Mouse (Mus musculus): ENCODE data around the gene Cd109. TPM values are rescaled to one million over a fixed set of nuclear protein-coding genes. Genes with fewer than 3 reads are reported as not detected.

The Cd109 gene
- polyA plus RNA-seq, 1 experiment from 2014 or later, result 6.1 TPM

DNA sequence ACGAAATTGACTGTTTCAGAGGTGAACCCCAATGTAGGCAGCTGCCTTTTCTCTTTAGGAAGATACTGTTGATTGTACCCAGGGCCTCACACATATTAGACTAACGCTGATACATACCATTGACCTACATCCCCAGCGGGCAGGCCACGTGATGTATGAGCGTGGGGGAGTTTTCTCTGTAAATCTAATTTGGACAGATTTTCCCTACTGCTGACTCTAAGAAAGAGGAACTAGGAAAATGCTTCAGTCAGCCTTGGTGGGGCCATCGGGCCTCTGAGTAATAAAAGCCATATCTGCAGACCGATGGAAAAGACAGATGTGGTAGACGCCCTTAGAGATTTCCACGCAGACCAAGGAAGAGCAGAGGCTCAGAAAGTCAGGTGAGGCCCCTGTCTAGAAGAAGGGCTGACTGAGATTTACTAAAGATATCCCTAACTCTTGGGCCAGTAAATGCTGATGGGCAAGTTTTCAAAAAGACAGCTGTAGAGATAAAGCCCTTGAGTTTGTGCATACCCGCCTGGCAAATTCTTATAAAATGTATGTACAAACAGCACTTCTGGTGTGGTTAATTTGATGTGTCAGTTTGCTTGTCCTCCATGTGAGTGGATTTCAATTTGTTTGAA lies 26.8 kb upstream of the Cd109 start:
- no peaks in the 10 kb centered on the region for H3K9me3 ChIP-seq (ENCODE audit: control insufficient read depth, low read length)
- peak overlapping the region in 1 of 2 experiments; percentile 38; a peak in 2 of 4 replicates for H3K27ac ChIP-seq (replicated peaks in 1 of 2; ENCODE audit: control insufficient read depth in 1 of 2, insufficient read depth in 1 of 2, low read depth in 2 of 2, low read length in 2 of 2)
- no peaks in the 10 kb centered on the region for H3K27me3 ChIP-seq (ENCODE audit: control insufficient read depth, insufficient read depth, low read length)
- H3K4me2 ChIP-seq (ENCODE audit: low read length), result peak overlapping the region; percentile 74
- no peaks in the 10 kb centered on the region; a peak in 1 of 4 replicates for H3K4me1 ChIP-seq (ENCODE audit: control insufficient read depth in 2 of 2, insufficient read depth in 2 of 2, low read length in 2 of 2)
- no peaks in the 10 kb centered on the region for H3K36me3 ChIP-seq (ENCODE audit: control insufficient read depth, insufficient read depth, low read length)
- H3K4me3 ChIP-seq (ENCODE audit: control insufficient read depth in 1 of 2, insufficient read depth in 1 of 2, low read depth in 1 of 2, low read length in 2 of 2), result peak overlapping the region; percentile 69 to 87; a peak in 3 of 4 replicates
- WGBS, result 80% methylated on average over 10 of the region's 10 CpGs
- H3K9ac ChIP-seq (ENCODE audit: low read length), result peak overlapping the region; percentile 54
- ATAC-seq (ENCODE audit: insufficient number of reproducible peaks, insufficient read depth, low FRiP score, low read depth), result no peak

- no peak overlapping the region for H3K9ac ChIP-seq (ENCODE audit: low read length)
Observed at GRCm38 (mm10) chr9:78590471-78590870, 24.9 kb upstream of the Cd109 start.

DNA sequence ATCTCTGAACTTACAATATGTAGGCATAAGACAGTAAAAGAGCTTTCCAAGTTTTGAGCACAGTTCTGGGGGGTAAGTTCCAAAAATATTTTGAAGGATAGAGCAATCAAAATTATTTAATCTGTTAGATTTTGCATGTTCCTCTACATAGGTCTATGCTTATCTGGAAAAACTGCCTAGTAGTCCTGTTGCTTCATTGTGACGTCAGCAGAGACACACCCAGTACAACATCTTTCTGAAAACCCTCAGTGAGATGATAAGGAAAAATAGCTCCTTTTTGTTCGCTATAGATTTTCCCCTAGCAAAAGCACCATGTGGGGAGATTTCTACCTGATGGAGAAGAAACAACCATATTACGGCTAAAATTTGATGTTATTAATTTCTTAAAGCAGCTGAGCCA lies 20.1 kb upstream of the Cd109 start:
- H3K9me3 ChIP-seq (ENCODE audit: control insufficient read depth, low read length), result no peaks in the 10 kb centered on the region
- no peaks in the 10 kb centered on the region for H3K36me3 ChIP-seq (ENCODE audit: control insufficient read depth, insufficient read depth, low read length)
- no peak overlapping the region for H3K4me2 ChIP-seq (ENCODE audit: low read length)
- no peak for ATAC-seq (ENCODE audit: insufficient number of reproducible peaks, insufficient read depth, low FRiP score, low read depth)
- no peak overlapping the region for H3K4me3 ChIP-seq (ENCODE audit: control insufficient read depth in 1 of 2, insufficient read depth in 1 of 2, low read depth in 1 of 2, low read length in 2 of 2)
- H3K27me3 ChIP-seq (ENCODE audit: control insufficient read depth, insufficient read depth, low read length), result no peaks in the 10 kb centered on the region
- no peaks in the 10 kb centered on the region for H3K4me1 ChIP-seq (ENCODE audit: control insufficient read depth in 2 of 2, insufficient read depth in 2 of 2, low read length in 2 of 2)
- 72% methylated on average over 3 of the region's 3 CpGs for WGBS
- no peak overlapping the region for H3K27ac ChIP-seq (replicated peaks in 1 of 2; ENCODE audit: control insufficient read depth in 1 of 2, insufficient read depth in 1 of 2, low read depth in 2 of 2, low read length in 2 of 2)
- no peak overlapping the region for H3K9ac ChIP-seq (ENCODE audit: low read length)

More at GRCm38 (mm10) chr9:78590471-78590870, 24.9 kb upstream of the Cd109 start:
- Histone ChIP-seq H3K4me3 (ENCODE audit: control insufficient read depth in 1 of 2, insufficient read depth in 1 of 2, low read depth in 1 of 2, low read length in 2 of 2) (no peak overlapping the region), H3K4me1 (ENCODE audit: control insufficient read depth in 2 of 2, insufficient read depth in 2 of 2, low read length in 2 of 2) (no peaks in the 10 kb centered on the region; a peak in 1 of 4 replicates), H3K36me3 (ENCODE audit: control insufficient read depth, insufficient read depth, low read length) (no peaks in the 10 kb centered on the region), H3K9me3 (ENCODE audit: control insufficient read depth, low read length) (no peaks in the 10 kb centered on the region), H3K27ac (replicated peaks in 1 of 2; ENCODE audit: control insufficient read depth in 1 of 2, insufficient read depth in 1 of 2, low read depth in 2 of 2, low read length in 2 of 2) (no peak overlapping the region), H3K27me3 (ENCODE audit: control insufficient read depth, insufficient read depth, low read length) (no peaks in the 10 kb centered on the region), H3K4me2 (ENCODE audit: low read length) (no peak overlapping the region)
- no peak for ATAC-seq (ENCODE audit: insufficient number of reproducible peaks, insufficient read depth, low FRiP score, low read depth)
- WGBS, result 96% methylated on average over 2 of the region's 2 CpGs

DNA sequence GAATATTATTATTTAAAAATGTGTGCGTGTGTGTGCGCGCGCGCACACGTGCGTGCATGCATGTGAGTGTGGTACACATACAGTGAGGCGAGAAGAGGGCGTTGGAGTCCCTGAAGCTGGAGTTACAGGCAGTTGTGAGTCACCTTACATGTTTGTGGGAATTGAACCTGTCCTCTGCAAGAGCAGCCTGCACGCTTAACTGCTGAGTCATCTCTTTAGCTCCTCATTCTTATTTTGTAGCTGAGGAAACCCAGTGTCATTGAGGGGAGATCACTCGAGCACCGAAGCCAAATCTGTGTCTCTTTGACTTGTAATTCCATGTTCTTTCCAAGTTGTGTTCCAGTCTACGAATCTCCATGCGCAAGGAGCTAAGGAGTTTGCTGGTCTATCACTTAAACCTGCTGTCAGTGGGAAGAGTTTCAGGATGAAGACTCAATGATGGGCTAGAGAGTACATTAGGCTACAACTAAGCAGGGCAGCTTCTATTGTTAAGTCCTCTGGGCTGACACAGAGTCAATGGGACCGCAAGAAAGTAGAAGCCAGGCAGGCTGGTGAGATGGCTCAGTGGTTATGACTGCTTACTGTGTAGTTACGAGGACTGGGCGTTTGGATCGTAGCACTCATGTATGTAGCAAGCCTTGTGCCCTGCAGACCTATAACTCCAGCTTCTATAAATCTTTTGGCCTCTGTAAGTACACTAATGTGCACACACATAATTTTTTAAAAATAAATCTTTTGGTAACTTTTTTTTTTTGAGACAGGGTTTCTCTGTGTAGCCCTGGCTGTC lies 19.4 kb upstream of the Cd109 start:
- Histone ChIP-seq H3K36me3 (ENCODE audit: control insufficient read depth, insufficient read depth, low read length) (no peaks in the 10 kb centered on the region), H3K27ac (replicated peaks in 1 of 2; ENCODE audit: control insufficient read depth in 1 of 2, insufficient read depth in 1 of 2, low read depth in 2 of 2, low read length in 2 of 2) (no peak overlapping the region), H3K9ac (ENCODE audit: low read length) (no peak overlapping the region), H3K4me3 (ENCODE audit: control insufficient read depth in 1 of 2, insufficient read depth in 1 of 2, low read depth in 1 of 2, low read length in 2 of 2) (no peak overlapping the region), H3K27me3 (ENCODE audit: control insufficient read depth, insufficient read depth, low read length) (no peaks in the 10 kb centered on the region), H3K4me2 (ENCODE audit: low read length) (no peak overlapping the region), H3K4me1 (ENCODE audit: control insufficient read depth in 2 of 2, insufficient read depth in 2 of 2, low read length in 2 of 2) (no peaks in the 10 kb centered on the region), H3K9me3 (ENCODE audit: control insufficient read depth, low read length) (no peaks in the 10 kb centered on the region)
- no peak for ATAC-seq (ENCODE audit: insufficient number of reproducible peaks, insufficient read depth, low FRiP score, low read depth)
- 88% methylated on average over 18 of the region's 18 CpGs for WGBS

DNA sequence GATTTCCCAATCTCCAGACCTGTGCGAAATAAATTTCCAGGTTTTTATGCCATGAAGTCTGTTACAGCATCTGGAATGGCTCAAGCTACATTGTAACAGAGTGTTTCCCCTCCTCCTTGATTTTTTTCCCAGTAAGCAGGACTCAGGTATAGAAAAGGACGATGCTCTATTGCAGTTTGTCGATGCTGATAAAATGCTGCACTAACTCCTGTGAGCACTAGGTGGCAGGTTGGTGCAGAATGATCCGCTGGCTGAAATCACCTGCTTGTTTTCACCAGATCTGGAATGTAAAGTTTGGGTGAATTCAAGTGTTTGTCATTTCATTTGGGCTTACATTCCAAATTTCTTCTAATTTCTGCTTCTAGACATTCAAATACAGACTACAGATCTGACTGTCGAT lies 18.5 kb upstream of the Cd109 start:
- no peaks in the 10 kb centered on the region for H3K36me3 ChIP-seq (ENCODE audit: control insufficient read depth, insufficient read depth, low read length)
- no peak overlapping the region for H3K4me3 ChIP-seq (ENCODE audit: control insufficient read depth in 1 of 2, insufficient read depth in 1 of 2, low read depth in 1 of 2, low read length in 2 of 2)
- no peaks in the 10 kb centered on the region for H3K27me3 ChIP-seq (ENCODE audit: control insufficient read depth, insufficient read depth, low read length)
- no peaks in the 10 kb centered on the region for H3K4me1 ChIP-seq (ENCODE audit: control insufficient read depth in 2 of 2, insufficient read depth in 2 of 2, low read length in 2 of 2)
- no peak overlapping the region for H3K9ac ChIP-seq (ENCODE audit: low read length)
- no peak overlapping the region for H3K27ac ChIP-seq (replicated peaks in 1 of 2; ENCODE audit: control insufficient read depth in 1 of 2, insufficient read depth in 1 of 2, low read depth in 2 of 2, low read length in 2 of 2)
- 5% methylated on average over 5 of the region's 5 CpGs for WGBS
- H3K9me3 ChIP-seq (ENCODE audit: control insufficient read depth, low read length), result no peaks in the 10 kb centered on the region
- no peak for ATAC-seq (ENCODE audit: insufficient number of reproducible peaks, insufficient read depth, low FRiP score, low read depth)
- H3K4me2 ChIP-seq (ENCODE audit: low read length), result no peak overlapping the region

- 62% methylated on average over 5 of the region's 5 CpGs for WGBS
Observed at GRCm38 (mm10) chr9:78599927-78600326, 15.4 kb upstream of the Cd109 start.

GRCm38 (mm10) chr9:78601046-78601730 lies 14.2 kb upstream of the Cd109 start:
- 55% methylated on average over 4 of the region's 4 CpGs for WGBS
- no peaks in the 10 kb centered on the region for H3K36me3 ChIP-seq (ENCODE audit: control insufficient read depth, insufficient read depth, low read length)
- H3K27me3 ChIP-seq (ENCODE audit: control insufficient read depth, insufficient read depth, low read length), result no peaks in the 10 kb centered on the region
- no peaks in the 10 kb centered on the region for H3K4me1 ChIP-seq (ENCODE audit: control insufficient read depth in 2 of 2, insufficient read depth in 2 of 2, low read length in 2 of 2)
- H3K9ac ChIP-seq (ENCODE audit: low read length), result no peak overlapping the region
- ATAC-seq (ENCODE audit: insufficient number of reproducible peaks, insufficient read depth, low FRiP score, low read depth), result no peak
- no peak overlapping the region for H3K4me2 ChIP-seq (ENCODE audit: low read length)
- H3K4me3 ChIP-seq (ENCODE audit: control insufficient read depth in 1 of 2, insufficient read depth in 1 of 2, low read depth in 1 of 2, low read length in 2 of 2), result no peak overlapping the region
- H3K27ac ChIP-seq (replicated peaks in 1 of 2; ENCODE audit: control insufficient read depth in 1 of 2, insufficient read depth in 1 of 2, low read depth in 2 of 2, low read length in 2 of 2), result no peak overlapping the region
- no peaks in the 10 kb centered on the region for H3K9me3 ChIP-seq (ENCODE audit: control insufficient read depth, low read length)

More at GRCm38 (mm10) chr9:78599927-78600326, 15.4 kb upstream of the Cd109 start:
- H3K27ac ChIP-seq (replicated peaks in 1 of 2; ENCODE audit: control insufficient read depth in 1 of 2, insufficient read depth in 1 of 2, low read depth in 2 of 2, low read length in 2 of 2), result no peak overlapping the region
- H3K36me3 ChIP-seq (ENCODE audit: control insufficient read depth, insufficient read depth, low read length), result no peaks in the 10 kb centered on the region
- H3K4me2 ChIP-seq (ENCODE audit: low read length), result no peak overlapping the region
- H3K9ac ChIP-seq (ENCODE audit: low read length), result no peak overlapping the region
- no peaks in the 10 kb centered on the region for H3K9me3 ChIP-seq (ENCODE audit: control insufficient read depth, low read length)
- H3K4me1 ChIP-seq (ENCODE audit: control insufficient read depth in 2 of 2, insufficient read depth in 2 of 2, low read length in 2 of 2), result no peaks in the 10 kb centered on the region
- no peaks in the 10 kb centered on the region for H3K27me3 ChIP-seq (ENCODE audit: control insufficient read depth, insufficient read depth, low read length)
- ATAC-seq (ENCODE audit: insufficient number of reproducible peaks, insufficient read depth, low FRiP score, low read depth), result no peak
- no peak overlapping the region for H3K4me3 ChIP-seq (ENCODE audit: control insufficient read depth in 1 of 2, insufficient read depth in 1 of 2, low read depth in 1 of 2, low read length in 2 of 2)

Measured in heart, embryonic 14.5 days (tissue).